Mouse (Mus musculus) CH12.LX (cell line): ENCODE results near the gene Gnb1l. TPM values are rescaled to one million over a fixed set of nuclear protein-coding genes. Genes with fewer than 3 reads are reported as not detected.

Source experiments
- DNase-seq: peaks from one replicate; pipeline ENCODE4 v3.0.0-alpha.2; 2013; ENCODE audit errors: extremely low read depth
- H3K27ac ChIP-seq: 2 replicates; pipeline ENCODE4 v1.5.1; 2012; ENCODE audit warnings: low read depth, mild to moderate bottlenecking, control low read depth, moderate library complexity; ENCODE audit not compliant: insufficient read depth
- H3K27me3 ChIP-seq: replicated peaks from 2 replicates; pipeline ENCODE3; 2012; ENCODE audit warnings: inconsistent platforms
- H3K36me3 ChIP-seq, 2 experiments: replicated peaks in 1 of 2; 2 replicates each; pipeline versions ENCODE3 to v1.6.1; 2012; ENCODE audit warnings: inconsistent platforms in 1 of 2, low read length in 1 of 2, mild to moderate bottlenecking in 1 of 2, mixed read lengths in 1 of 2, moderate library complexity in 1 of 2; ENCODE audit not compliant: control insufficient read depth in 1 of 2, insufficient read depth in 1 of 2
- H3K4me1 ChIP-seq, 2 experiments: 2 replicates each; pipeline ENCODE4 v1.6.1; 2012; ENCODE audit warnings: inconsistent platforms in 1 of 2, moderate library complexity in 1 of 2; ENCODE audit not compliant: insufficient read depth in 2 of 2, control insufficient read depth in 1 of 2
- H3K4me2 ChIP-seq: 2 replicates; pipeline ENCODE4 v1.6.1; 2012; ENCODE audit warnings: low read depth, mild to moderate bottlenecking, control low read depth; ENCODE audit not compliant: poor library complexity, insufficient read depth, severe bottlenecking
- H3K4me3 ChIP-seq, 3 experiments: fragments of 150-350 bp in 1 of 3; sonication (generic) in 1 of 3; replicated peaks in 1 of 3; 2 replicates each; pipeline versions ENCODE3 to v1.5.1; 2011 to 2012; ENCODE audit warnings: low read depth in 2 of 3, low read length in 2 of 3, mild to moderate bottlenecking in 2 of 3, moderate library complexity in 2 of 3, control low read depth in 1 of 3, improper control_type of control experiment in 1 of 3, inconsistent platforms in 1 of 3, mixed read lengths in 1 of 3; ENCODE audit not compliant: poor library complexity in 1 of 3
- H3K79me2 ChIP-seq: replicated peaks from 2 replicates; pipeline ENCODE4 v1.6.1; 2012; ENCODE audit warnings: mild to moderate bottlenecking, moderate library complexity; ENCODE audit not compliant: control insufficient read depth, poor library complexity, insufficient read depth, severe bottlenecking; ENCODE audit errors: extremely low read depth
- H3K9ac ChIP-seq: 2 replicates; pipeline ENCODE4 v1.6.1; 2012; ENCODE audit warnings: low read depth, mild to moderate bottlenecking, control low read depth, moderate library complexity; ENCODE audit not compliant: insufficient read depth
- H3K9me3 ChIP-seq: replicated peaks from 2 replicates; pipeline ENCODE3; 2012; ENCODE audit warnings: low read length, inconsistent platforms, mixed read lengths
- CHD1 ChIP-seq: IDR thresholded peaks from 2 replicates; pipeline ENCODE4 v1.6.1; 2012; ENCODE audit warnings: low read depth, low read length, improper control_type of control experiment, inconsistent platforms
- ETS1 ChIP-seq: conservative IDR thresholded peaks from 2 replicates; pipeline ENCODE4 v1.6.1; 2012; ENCODE audit warnings: low read depth, mild to moderate bottlenecking, inconsistent platforms, low read length, improper control_type of control experiment, moderate library complexity
- JUN ChIP-seq: IDR thresholded peaks from 2 replicates; pipeline ENCODE4 v1.6.1; 2011; ENCODE audit warnings: low read depth, mild to moderate bottlenecking, low read length, improper control_type of control experiment, moderate library complexity; ENCODE audit not compliant: insufficient read depth
- JUND ChIP-seq: conservative IDR thresholded peaks from 2 replicates; pipeline ENCODE4 v1.6.1; 2011; ENCODE audit warnings: low read depth, low read length, improper control_type of control experiment
- MAFK ChIP-seq: IDR thresholded peaks from 2 replicates; pipeline ENCODE4 v1.6.1; 2011; ENCODE audit warnings: low read length, improper control_type of control experiment; ENCODE audit not compliant: insufficient replicate concordance
- MEF2A ChIP-seq: IDR thresholded peaks from 2 replicates; pipeline ENCODE4 v1.6.1; 2014; ENCODE audit warnings: low read depth, mild to moderate bottlenecking, inconsistent platforms, low read length, improper control_type of control experiment, borderline replicate concordance
- NELFE ChIP-seq: IDR thresholded peaks from 2 replicates; pipeline ENCODE4 v1.6.1; 2011; ENCODE audit warnings: low read depth, low read length, improper control_type of control experiment
- NRF1 ChIP-seq: IDR thresholded peaks from 2 replicates; pipeline ENCODE4 v1.6.1; 2014; ENCODE audit warnings: low read depth, mild to moderate bottlenecking, inconsistent platforms, low read length, improper control_type of control experiment, moderate library complexity
- PAX5 ChIP-seq: IDR thresholded peaks from 2 replicates; pipeline ENCODE4 v1.6.1; 2012; ENCODE audit warnings: low read length, inconsistent platforms, mixed read lengths
- POLR2A ChIP-seq: IDR thresholded peaks from 2 replicates; pipeline ENCODE4 v1.6.1; 2011; ENCODE audit warnings: low read depth, mild to moderate bottlenecking, improper control_type of control experiment, low read length
- SMC3 ChIP-seq: IDR thresholded peaks from 2 replicates; pipeline ENCODE4 v1.6.1; 2011; ENCODE audit warnings: low read depth, low read length, improper control_type of control experiment
- TCF12 ChIP-seq: IDR thresholded peaks from 2 replicates; pipeline ENCODE4 v1.6.1; 2014; ENCODE audit warnings: low read depth, mild to moderate bottlenecking, inconsistent platforms, low read length, improper control_type of control experiment
- USF2 ChIP-seq: conservative IDR thresholded peaks from 2 replicates; pipeline ENCODE4 v1.6.1; 2011; ENCODE audit warnings: low read depth, low read length, improper control_type of control experiment
- ZMIZ1 ChIP-seq: IDR thresholded peaks from 2 replicates; pipeline ENCODE4 v1.6.1; 2012; ENCODE audit warnings: low read depth, mild to moderate bottlenecking, inconsistent platforms, low read length, improper control_type of control experiment
- dilution Hi-C: fragments of 300-500 bp; cut with MboI; formaldehyde crosslinking; loops from 2 replicates; pipeline ENCODE4 v1.14.3; 2020; ENCODE audit warnings: low sequenced_read_pairs; ENCODE audit not compliant: extremely low pct_unique_long_range_greater_than_20kb, extremely low pct_ligation_motif_present
- in situ Hi-C: fragments of 300-500 bp; cut with MboI; formaldehyde crosslinking; loops from 3 replicates; pipeline ENCODE4 v1.14.3; 2019; ENCODE audit warnings: low sequenced_read_pairs, low pct_ligation_motif_present, low pct_unique_long_range_greater_than_20kb, mixed read lengths
- polyA plus RNA-seq: library from polyadenylated mRNA; unstranded; fragments of >175 nt; gene quantifications from 2 replicates; pipeline ENCODE4 v1.2.1, GENCODE M21; 2012; ENCODE audit warnings: low read depth; ENCODE audit not compliant: insufficient read length
- total RNA-seq, 2 experiments: library from RNA; depleted of rRNA; stranded (reverse); fragments of 300-350 nt in 1 of 2; fragments of >200 nt in 1 of 2; gene quantifications; 2 replicates each; pipeline ENCODE4 v1.2.3; 2012 to 2014

The Gnb1l gene
- total and polyA plus RNA-seq, 3 experiments, result 15.9 to 25.5 (median 21.5) TPM

DNA sequence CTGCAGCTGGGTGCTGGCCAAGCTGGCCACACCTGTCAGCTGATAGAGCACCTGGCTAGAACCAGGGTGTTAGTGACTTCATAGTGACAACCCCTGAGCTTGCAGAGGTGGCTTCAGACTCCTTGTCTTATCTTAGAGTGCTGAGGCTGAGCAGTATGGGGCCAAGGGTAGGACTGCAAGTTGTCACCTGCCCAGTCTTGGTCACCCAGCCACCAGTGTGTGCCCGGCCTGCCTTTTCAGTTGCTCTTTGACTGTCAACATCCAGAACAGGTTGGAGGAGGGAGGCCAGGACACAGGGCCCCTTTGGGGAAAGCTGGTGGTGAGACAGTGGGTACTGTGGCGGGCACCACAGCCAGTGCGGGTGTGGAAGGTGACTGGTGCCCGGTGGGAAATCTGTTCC lies 49.5 kb upstream of the Gnb1l start:
- Histone ChIP-seq H3K4me1 (peaks cover 3 to 10% of the 10 kb centered on the region in 2 experiments), H3K27me3 (no peaks in the 10 kb centered on the region), H3K9me3 (no peaks in the 10 kb centered on the region), H3K4me3 (no peak overlapping the region), H3K9ac (no peak overlapping the region), H3K27ac (no peak overlapping the region)
- DNase-seq, result no peak
- TF ChIP-seq ZMIZ1, result no peak
- no peak for TF ChIP-seq MEF2A
- no peak for TF ChIP-seq TCF12
- TF ChIP-seq SMC3, result no peak
- no peak for TF ChIP-seq POLR2A
- no peak for TF ChIP-seq MAFK
- TF ChIP-seq, all 38 proteins: peak for 0
- H3K79me2 ChIP-seq, result no peaks in the 10 kb centered on the region
- H3K4me2 ChIP-seq, result no peak overlapping the region
- dilution Hi-C loops, result no loop called here
- in situ Hi-C loops, result no loop called here
- H3K36me3 ChIP-seq, result peaks cover 19 to 82% of the 10 kb centered on the region in 2 experiments

GRCm38 (mm10) chr16:18451486-18452181 lies 46.9 kb upstream of the Gnb1l start:
- in situ Hi-C loops, result no loop called here
- peaks cover 3 to 10% of the 10 kb centered on the region in 2 experiments for H3K4me1 ChIP-seq
- no peak for TF ChIP-seq TCF12
- TF ChIP-seq JUND, result no peak
- no peak for TF ChIP-seq MEF2A
- TF ChIP-seq CHD1, result no peak
- TF ChIP-seq USF2, result no peak
- TF ChIP-seq JUN, result no peak
- TF ChIP-seq NRF1, result no peak
- TF ChIP-seq NELFE, result no peak
- TF ChIP-seq ETS1, result no peak
- TF ChIP-seq SMC3, result no peak
- TF ChIP-seq PAX5, result no peak

More at GRCm38 (mm10) chr16:18451486-18452181, 46.9 kb upstream of the Gnb1l start:
- Histone ChIP-seq H3K4me3 (no peak overlapping the region), H3K9me3 (no peaks in the 10 kb centered on the region), H3K79me2 (no peaks in the 10 kb centered on the region), H3K27ac (no peak overlapping the region), H3K27me3 (no peaks in the 10 kb centered on the region), H3K9ac (no peak overlapping the region), H3K36me3 (peaks cover 19 to 91% of the 10 kb centered on the region in 2 experiments), H3K4me2 (no peak overlapping the region)
- DNase-seq, result no peak
- dilution Hi-C loops, result no loop called here
